Mouse (Mus musculus) heart, embryonic 16.5 days (tissue): Measurements from ENCODE around the gene Panx3. TPM values are rescaled to one million over a fixed set of nuclear protein-coding genes. Genes with fewer than 3 reads are reported as not detected.

ENCODE experiments used
- ATAC-seq: fragments of 200-750 bp; cut with Nextera tagmentation; replicated peaks from 2 replicates; pipeline ENCODE4 v1.8.0; 2017; ENCODE audit warnings: moderate number of reproducible peaks; ENCODE audit not compliant: insufficient read depth, low FRiP score; ENCODE audit errors: extremely low read depth
- H3K27ac ChIP-seq: fragments of 300-500 bp; sonication (generic); 2 replicates; pipeline ENCODE4 v1.5.1; 2014; ENCODE audit warnings: mild to moderate bottlenecking, low read length, control low read depth, moderate library complexity
- H3K27me3 ChIP-seq: fragments of 300-500 bp; sonication (generic); 2 replicates; pipeline ENCODE4 v1.6.1; 2014; ENCODE audit warnings: low read length, mixed read lengths; ENCODE audit not compliant: control insufficient read depth, insufficient read depth
- H3K36me3 ChIP-seq: fragments of 300-500 bp; sonication (generic); 2 replicates; pipeline ENCODE4 v1.6.1; 2014; ENCODE audit not compliant: control insufficient read depth, insufficient read depth
- H3K4me1 ChIP-seq: fragments of 300-500 bp; sonication (generic); 2 replicates; pipeline ENCODE4 v1.6.1; 2014; ENCODE audit warnings: low read length, mixed read lengths; ENCODE audit not compliant: control insufficient read depth, insufficient read depth
- H3K4me2 ChIP-seq: fragments of 300-500 bp; sonication (generic); 2 replicates; pipeline ENCODE4 v1.6.1; 2014; ENCODE audit warnings: low read depth, mild to moderate bottlenecking, control low read depth, low read length
- H3K4me3 ChIP-seq: fragments of 300-500 bp; sonication (generic); 2 replicates; pipeline ENCODE4 v1.5.1; 2014; ENCODE audit warnings: mild to moderate bottlenecking, control low read depth, low read length
- H3K9ac ChIP-seq: fragments of 300-500 bp; sonication (generic); 2 replicates; pipeline ENCODE4 v1.6.1; 2014; ENCODE audit warnings: low read length, control low read depth
- H3K9me3 ChIP-seq: fragments of 300-500 bp; sonication (generic); replicated peaks from 2 replicates; pipeline ENCODE4 v1.6.1; 2016; ENCODE audit warnings: low read length; ENCODE audit not compliant: control insufficient read depth
- WGBS: fragments of 180-500 bp; shearing (Covaris S2); extraction: QIAGEN DNeasy Blood & Tissue Kit; methylation state at CpG from one replicate; pipeline ENCODE4 v1.1.7; 2014; 5-methylcytosine and 5-hydroxymethylcytosine counted together
- polyA plus RNA-seq: library from polyadenylated mRNA; unstranded; fragments of >200 nt; fragmentation: Nextera tagmentation; extraction: Ambion mirVana; gene quantifications from 2 replicates; pipeline ENCODE4 v1.2.1, GENCODE M21; 2015

Gene Panx3
- 0.05 TPM in 1 of 2 replicates, not detected in the other for polyA plus RNA-seq

DNA sequence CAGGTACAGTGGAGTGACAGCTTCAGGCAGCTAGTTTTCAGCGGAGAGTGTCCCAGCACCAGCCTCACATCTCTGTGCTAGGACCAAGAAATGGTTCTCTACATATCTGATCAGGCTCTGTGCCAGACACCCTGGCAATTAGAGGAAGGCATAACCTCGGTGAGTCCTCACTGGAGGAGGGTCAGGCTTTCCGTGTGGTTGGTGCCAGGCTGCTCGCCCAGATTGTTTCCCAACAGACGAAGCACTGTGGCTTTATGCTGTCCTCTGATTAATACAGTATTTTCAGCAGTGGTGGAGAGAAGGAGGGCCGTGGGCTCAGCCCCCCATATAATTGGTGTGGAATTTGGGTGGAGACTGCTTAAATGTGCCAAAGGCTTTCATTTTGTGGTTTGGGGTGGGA is at the start of gene Panx3:
TSS of gene Panx3 (minus strand) at position 121 of the 400 bp plus-strand sequence.
- Histone ChIP-seq H3K9ac (no peak within 1 kb of the TSS), H3K27ac (no peak within 1 kb of the TSS), H3K9me3 (peaks cover 3% of the 10 kb centered on the region; the same call in 1 of the 2 replicates), H3K36me3 (no peaks in the 10 kb centered on the region), H3K4me2 (no peak within 1 kb of the TSS), H3K27me3 (no peaks in the 10 kb centered on the region), H3K4me1 (no peaks in the 10 kb centered on the region; the same call in 1 of the 2 replicates), H3K4me3 (no peak within 1 kb of the TSS)
- ATAC-seq = no peak
- 51% methylated on average over 6 of the region's 6 CpGs for WGBS

DNA sequence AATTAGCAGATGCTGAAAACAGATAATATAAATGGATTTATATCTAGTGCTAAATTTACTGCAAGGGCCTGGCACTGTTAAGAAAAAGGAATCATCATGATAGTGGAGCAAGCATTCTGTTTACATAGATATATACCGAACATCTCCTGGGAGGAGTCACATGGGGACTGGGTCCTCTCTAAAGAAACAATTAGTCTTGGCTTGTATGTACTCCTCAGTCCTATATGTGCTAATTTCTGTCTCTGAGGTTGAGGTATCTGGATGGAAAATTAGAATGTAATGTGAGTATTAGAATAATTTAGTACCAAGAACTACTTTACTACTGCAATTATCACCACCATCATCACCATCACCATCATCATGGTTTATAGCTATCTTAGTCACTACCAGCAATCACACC is 47.1 kb upstream of the Panx3 start, which contains the start of gene Olfr160:
TSS of gene Olfr160 (minus strand) at position 101 of the 400 bp plus-strand sequence.
- H3K4me2 ChIP-seq = no peak within 1 kb of the TSS
- H3K9ac ChIP-seq = no peak within 1 kb of the TSS
- no peak for ATAC-seq
- H3K27ac ChIP-seq = no peak within 1 kb of the TSS
- H3K27me3 ChIP-seq = no peaks in the 10 kb centered on the region
- no peaks in the 10 kb centered on the region for H3K9me3 ChIP-seq
- H3K4me3 ChIP-seq = no peak within 1 kb of the TSS
- H3K36me3 ChIP-seq = no peaks in the 10 kb centered on the region
- WGBS = 76% methylated on average over 1 of the region's 1 CpGs
- H3K4me1 ChIP-seq = no peaks in the 10 kb centered on the region

- Histone ChIP-seq H3K36me3 (no peaks in the 10 kb centered on the region), H3K4me2 (no peak overlapping the region), H3K9me3 (no peaks in the 10 kb centered on the region), H3K9ac (no peak overlapping the region), H3K4me1 (no peaks in the 10 kb centered on the region), H3K27me3 (no peaks in the 10 kb centered on the region), H3K27ac (no peak overlapping the region), H3K4me3 (no peak overlapping the region)
- no peak for ATAC-seq
- WGBS = 51% methylated on average over 5 of the region's 5 CpGs
Measured at GRCm38 (mm10) chr9:37689970-37690686, 21.1 kb upstream of the Panx3 start.

DNA sequence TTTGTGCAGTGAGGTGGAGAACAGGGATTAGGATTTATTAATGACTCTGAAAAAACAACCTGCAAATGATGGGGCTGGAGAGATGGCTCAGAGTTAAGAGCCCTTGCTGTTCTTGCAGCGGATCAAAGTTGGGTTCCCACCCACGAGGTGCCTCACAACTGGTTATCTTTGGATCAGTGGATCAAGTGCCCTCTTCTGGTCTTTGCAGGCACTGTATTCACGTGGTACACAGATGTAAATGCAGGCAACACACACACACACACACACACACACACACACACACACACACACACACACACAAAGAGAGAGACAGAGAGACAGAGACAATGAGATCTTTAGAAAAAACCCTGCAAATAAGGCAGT is 18.9 kb upstream of the Panx3 start:
- Histone ChIP-seq H3K9me3 (no peaks in the 10 kb centered on the region), H3K4me3 (no peak overlapping the region), H3K36me3 (no peaks in the 10 kb centered on the region), H3K27ac (no peak overlapping the region), H3K4me1 (no peaks in the 10 kb centered on the region), H3K27me3 (no peaks in the 10 kb centered on the region), H3K4me2 (no peak overlapping the region), H3K9ac (no peak overlapping the region)
- ATAC-seq = no peak
- WGBS = 35% methylated on average over 3 of the region's 3 CpGs

- no peak overlapping the region for H3K27ac ChIP-seq
- H3K36me3 ChIP-seq = no peaks in the 10 kb centered on the region
- no peak for ATAC-seq
- H3K9ac ChIP-seq = no peak overlapping the region
- 82% methylated on average over 3 of the region's 3 CpGs for WGBS
- no peaks in the 10 kb centered on the region for H3K9me3 ChIP-seq
- H3K4me1 ChIP-seq = no peaks in the 10 kb centered on the region
- H3K4me2 ChIP-seq = no peak overlapping the region
- H3K4me3 ChIP-seq = no peak overlapping the region
- H3K27me3 ChIP-seq = no peaks in the 10 kb centered on the region
Measured at GRCm38 (mm10) chr9:37687288-37687940, 18.4 kb upstream of the Panx3 start.

GRCm38 (mm10) chr9:37681123-37681522 is 12.1 kb upstream of the Panx3 start:
- H3K9me3 ChIP-seq = no peaks in the 10 kb centered on the region
- H3K4me3 ChIP-seq = no peak overlapping the region
- no peaks in the 10 kb centered on the region for H3K4me1 ChIP-seq
- no peaks in the 10 kb centered on the region for H3K27me3 ChIP-seq
- H3K9ac ChIP-seq = no peak overlapping the region
- H3K27ac ChIP-seq = no peak overlapping the region
- H3K4me2 ChIP-seq = no peak overlapping the region
- WGBS = 95% methylated on average over 1 of the region's 1 CpGs
- H3K36me3 ChIP-seq = no peaks in the 10 kb centered on the region
- ATAC-seq = no peak

- Histone ChIP-seq H3K4me3 (no peak overlapping the region), H3K9me3 (peaks cover 3% of the 10 kb centered on the region; the same call in 1 of the 2 replicates), H3K27ac (no peak overlapping the region), H3K36me3 (no peaks in the 10 kb centered on the region), H3K4me2 (no peak overlapping the region), H3K27me3 (no peaks in the 10 kb centered on the region), H3K4me1 (no peaks in the 10 kb centered on the region), H3K9ac (no peak overlapping the region)
- no peak for ATAC-seq
- 68% methylated on average over 4 of the region's 4 CpGs for WGBS
Measured at GRCm38 (mm10) chr9:37675287-37675686, 6.3 kb upstream of the Panx3 start.

- ATAC-seq = no peak
- no peak overlapping the region for H3K9ac ChIP-seq
- H3K27ac ChIP-seq = no peak overlapping the region
- H3K4me1 ChIP-seq = no peaks in the 10 kb centered on the region; the same call in 1 of the 2 replicates
- no peaks in the 10 kb centered on the region for H3K27me3 ChIP-seq
- no peak overlapping the region for H3K4me2 ChIP-seq
- WGBS = 86% methylated on average over 3 of the region's 3 CpGs
- H3K9me3 ChIP-seq = peaks cover 3% of the 10 kb centered on the region; the same call in 1 of the 2 replicates
- no peaks in the 10 kb centered on the region for H3K36me3 ChIP-seq
- H3K4me3 ChIP-seq = no peak overlapping the region
Measured at GRCm38 (mm10) chr9:37670261-37670660, 1.2 kb upstream of the Panx3 start.

GRCm38 (mm10) chr9:37669678-37670077 is 643 bp upstream of the Panx3 start:
- no peak for ATAC-seq
- H3K36me3 ChIP-seq = no peaks in the 10 kb centered on the region
- 58% methylated on average over 4 of the region's 4 CpGs for WGBS
- H3K4me1 ChIP-seq = no peaks in the 10 kb centered on the region; the same call in 1 of the 2 replicates
- H3K4me3 ChIP-seq = no peak overlapping the region
- H3K4me2 ChIP-seq = no peak overlapping the region
- no peaks in the 10 kb centered on the region for H3K27me3 ChIP-seq
- no peak overlapping the region for H3K9ac ChIP-seq
- peaks cover 3% of the 10 kb centered on the region; the same call in 1 of the 2 replicates for H3K9me3 ChIP-seq
- H3K27ac ChIP-seq = no peak overlapping the region
